Mouse (Mus musculus) cortical plate, adult 2 months (tissue): ENCODE results near the gene Sacm1l.

Experiments
- CTCF ChIP-seq: fragments of 200-500 bp; IDR thresholded peaks from 2 replicates; pipeline ENCODE4 v1.5.1; 2011; ENCODE audit warnings: mild to moderate bottlenecking, control low read depth, low read length; ENCODE audit not compliant: insufficient read depth; ENCODE audit errors: extremely low read depth
- POLR2A ChIP-seq: fragments of 200-500 bp; IDR thresholded peaks from 2 replicates; pipeline ENCODE4 v1.6.1; 2011; ENCODE audit warnings: mild to moderate bottlenecking, low read length, control low read depth; ENCODE audit not compliant: insufficient read depth; ENCODE audit errors: extremely low read depth

DNA sequence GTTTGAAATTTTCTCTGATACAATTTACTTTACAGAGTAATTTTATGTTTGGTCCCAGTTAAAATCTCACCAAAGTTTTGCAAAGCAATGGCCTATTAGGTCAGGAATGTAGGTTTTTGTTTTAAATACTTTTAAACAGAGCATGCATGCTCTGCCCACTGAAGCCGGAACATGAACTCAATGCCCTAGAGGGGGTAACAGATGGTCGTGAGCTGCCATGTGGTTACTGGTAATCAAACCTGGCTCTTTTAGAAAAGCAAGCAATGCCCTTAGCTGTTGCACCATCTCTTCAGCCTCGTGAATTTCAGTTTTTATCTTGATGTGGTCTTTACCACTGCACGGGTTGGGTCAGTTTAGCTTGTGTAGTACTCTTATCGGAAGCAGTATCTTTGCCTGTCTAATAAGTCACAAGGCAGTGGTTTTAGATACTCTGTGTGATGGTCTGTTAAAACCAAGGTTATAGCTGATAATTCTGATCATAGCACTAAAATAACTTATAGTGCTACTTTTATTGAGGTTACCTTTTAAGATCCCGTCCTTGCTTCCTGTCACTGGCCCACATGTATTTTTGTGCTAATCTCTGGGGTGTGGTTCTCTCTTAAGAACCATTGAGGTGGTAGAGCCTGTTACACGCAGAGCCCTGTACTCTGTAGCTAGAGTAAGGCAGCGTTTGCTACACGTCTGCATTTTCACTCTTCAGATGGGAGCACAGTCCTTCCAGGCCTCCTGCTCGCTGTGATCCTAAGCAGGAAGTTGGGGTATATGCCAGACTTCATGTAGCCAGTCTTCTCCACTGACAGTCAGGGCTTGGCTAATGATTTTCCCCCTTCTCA, 48.0 kb downstream of the Sacm1l start:
- TF ChIP-seq CTCF (no peak), POLR2A (no peak)
